Mouse (Mus musculus): ENCODE measurements around the gene Rcn3. TPM values are rescaled to one million over a fixed set of nuclear protein-coding genes. Genes with fewer than 3 reads are reported as not detected.

Gene Rcn3
- total RNA-seq, 2 experiments from 2014 or later: 4.9 to 5.6 TPM

GRCm38 (mm10) chr7:45035631-45036030 lies 56.4 kb downstream of the Rcn3 start:
- Histone ChIP-seq H3K4me3 (no peak overlapping the region), H3K27ac (no peak overlapping the region)
- no peak for DNase-seq (ENCODE audit: extremely low spot score in 1 of 2, low spot score in 2 of 2)
- TF ChIP-seq CTCF (IDR thresholded peaks at IDR 0.05): no peak
- intact Hi-C loops (cut with DNase I): no loop called here

GRCm38 (mm10) chr7:45033722-45034359 lies 58.2 kb downstream of the Rcn3 start:
- TF ChIP-seq CTCF (IDR thresholded peaks at IDR 0.05): no peak
- Histone ChIP-seq H3K4me3 (no peak overlapping the region), H3K27ac (no peak overlapping the region)
- intact Hi-C loops (cut with DNase I): no loop called here
- no peak for DNase-seq (ENCODE audit: extremely low spot score in 1 of 2, low spot score in 2 of 2)

Small RNA genes lying within 50 kb of the gene (microRNA-seq; reads per million reads assigned to microRNA genes)
- gene Mir150 (1,111 to 1,418 reads per million in 2 experiments), gene Mir5121 (5.7 to 17.3 reads per million in 2 experiments)

Other genes with a start within 250 kb of the Rcn3 start
- 10 to 100 TPM; 69.7 to 77.0 TPM for gene Akt1s1, start 243.2 kb downstream of the Rcn3 start, total RNA-seq (2021)
- 10 to 100 TPM; 64.4 to 67.5 TPM for gene Tbc1d17, start 243.1 kb downstream of the Rcn3 start, total RNA-seq (2021)
- 10 to 100 TPM; 27.4 to 31.2 TPM for gene Pnkp, start 235.1 kb downstream of the Rcn3 start, total RNA-seq (2021)
- 100 to 1,000 TPM; 273 to 290 TPM for gene Ptov1, start 222.4 kb downstream of the Rcn3 start, total RNA-seq (2021)
- 10 to 100 TPM; 96.1 to 98.5 TPM for gene Med25, start 199.5 kb downstream of the Rcn3 start, total RNA-seq (2021)
- 10 to 100 TPM; 23.4 to 24.1 TPM for gene Fuz, start 196.1 kb downstream of the Rcn3 start, total RNA-seq (2021)
- 100 to 1,000 TPM; 327 to 331 TPM for gene Ap2a1, start 162.7 kb downstream of the Rcn3 start, total RNA-seq (2021)
- 1 to 10 TPM; 2.8 to 3.0 TPM for gene Tsks, start 149.0 kb downstream of the Rcn3 start, total RNA-seq (2021)
- 100 to 1,000 TPM in 1 of 2 experiments, 10 to 100 TPM in 1; 97.9 to 102 TPM for gene Cpt1c, start 117.4 kb downstream of the Rcn3 start, total RNA-seq (2021)
- gene Prmt1, start 105.7 kb downstream of the Rcn3 start, total RNA-seq (2021): 100 to 1,000 TPM; 143 to 150 TPM
- gene Irf3, start 94.6 kb downstream of the Rcn3 start, total RNA-seq (2021): 10 to 100 TPM; 36.4 to 36.9 TPM
- gene Bcl2l12, start 93.5 kb downstream of the Rcn3 start, total RNA-seq (2021): 1 to 10 TPM; 3.0 to 3.8 TPM
- 100 to 1,000 TPM; 170 to 181 TPM for gene Scaf1, start 75.9 kb downstream of the Rcn3 start, total RNA-seq (2021)
- gene Rras, start 74.3 kb downstream of the Rcn3 start, total RNA-seq (2021): 10 to 100 TPM; 11.8 to 12.2 TPM
- gene Prr12, start 39.3 kb downstream of the Rcn3 start, total RNA-seq (2021): 10 to 100 TPM; 70.0 to 73.4 TPM
- gene Nosip, start 29.8 kb downstream of the Rcn3 start, total RNA-seq (2021): 10 to 100 TPM; 53.6 to 55.6 TPM
- 10 to 100 TPM in 1 of 2 experiments, 1 to 10 TPM in 1; 9.0 to 10.4 TPM for gene Prrg2, start 29.5 kb downstream of the Rcn3 start, total RNA-seq (2021)
- 10 to 100 TPM; 16.7 to 23.4 TPM for gene Fcgrt, start 11.6 kb upstream of the Rcn3 start, total RNA-seq (2021)
- gene Rps11, start 32.2 kb upstream of the Rcn3 start, total RNA-seq (2021): 100 to 1,000 TPM; 421 to 444 TPM
- gene Rpl13a, start 36.5 kb upstream of the Rcn3 start, total RNA-seq (2021): 100 to 1,000 TPM; 695 to 716 TPM
- not detected for gene Gm45713, start 44.0 kb upstream of the Rcn3 start, total RNA-seq (2021)
- 1 to 10 TPM; 6.7 to 8.8 TPM for gene Flt3l, start 44.2 kb upstream of the Rcn3 start, total RNA-seq (2021)
- 10 to 100 TPM; 47.6 to 48.4 TPM for gene Pih1d1, start 62.1 kb upstream of the Rcn3 start, total RNA-seq (2021)
- gene Aldh16a1, start 62.4 kb upstream of the Rcn3 start, total RNA-seq (2021): 10 to 100 TPM; 15.9 to 23.1 TPM
- gene Slc17a7, start 71.7 kb upstream of the Rcn3 start, total RNA-seq (2021): 1,000 to 10,000 TPM; 1,255 to 1,327 TPM
- under 1 TPM in 1 of 2 experiments, not detected in 1; 0.29 TPM for gene Gfy, start 87.3 kb upstream of the Rcn3 start, total RNA-seq (2021)
- gene Pth2, start 88.8 kb upstream of the Rcn3 start, total RNA-seq (2021): not detected
- gene Ccdc155, start 112.7 kb upstream of the Rcn3 start, total RNA-seq (2021): 1 to 10 TPM; 6.7 to 7.5 TPM
- 10 to 100 TPM; 32.4 to 33.5 TPM for gene Dkkl1, start 119.9 kb upstream of the Rcn3 start, total RNA-seq (2021)
- 1 to 10 TPM; 3.9 to 4.1 TPM for gene Tead2, start 123.5 kb upstream of the Rcn3 start, total RNA-seq (2021)
- gene Cd37, start 146.9 kb upstream of the Rcn3 start, total RNA-seq (2021): 1 to 10 TPM; 4.2 to 5.4 TPM
- 1 to 10 TPM; 1.9 to 2.4 TPM for gene Slc6a16, start 148.9 kb upstream of the Rcn3 start, total RNA-seq (2021)
- gene Slc6a21, start 185.3 kb upstream of the Rcn3 start, total RNA-seq (2021): under 1 TPM in 1 of 2 experiments, not detected in 1; 0.23 TPM
- gene Trpm4, start 241.6 kb upstream of the Rcn3 start, total RNA-seq (2021): 10 to 100 TPM; 18.5 to 24.6 TPM
- under 1 TPM; 0.23 to 0.61 TPM for gene Hrc, start 243.1 kb upstream of the Rcn3 start, total RNA-seq (2021)

All from left cerebral cortex, adult 2 months (tissue).